ENCODE assay signal across 9 mouse cellular contexts in the genomic region with DNA sequence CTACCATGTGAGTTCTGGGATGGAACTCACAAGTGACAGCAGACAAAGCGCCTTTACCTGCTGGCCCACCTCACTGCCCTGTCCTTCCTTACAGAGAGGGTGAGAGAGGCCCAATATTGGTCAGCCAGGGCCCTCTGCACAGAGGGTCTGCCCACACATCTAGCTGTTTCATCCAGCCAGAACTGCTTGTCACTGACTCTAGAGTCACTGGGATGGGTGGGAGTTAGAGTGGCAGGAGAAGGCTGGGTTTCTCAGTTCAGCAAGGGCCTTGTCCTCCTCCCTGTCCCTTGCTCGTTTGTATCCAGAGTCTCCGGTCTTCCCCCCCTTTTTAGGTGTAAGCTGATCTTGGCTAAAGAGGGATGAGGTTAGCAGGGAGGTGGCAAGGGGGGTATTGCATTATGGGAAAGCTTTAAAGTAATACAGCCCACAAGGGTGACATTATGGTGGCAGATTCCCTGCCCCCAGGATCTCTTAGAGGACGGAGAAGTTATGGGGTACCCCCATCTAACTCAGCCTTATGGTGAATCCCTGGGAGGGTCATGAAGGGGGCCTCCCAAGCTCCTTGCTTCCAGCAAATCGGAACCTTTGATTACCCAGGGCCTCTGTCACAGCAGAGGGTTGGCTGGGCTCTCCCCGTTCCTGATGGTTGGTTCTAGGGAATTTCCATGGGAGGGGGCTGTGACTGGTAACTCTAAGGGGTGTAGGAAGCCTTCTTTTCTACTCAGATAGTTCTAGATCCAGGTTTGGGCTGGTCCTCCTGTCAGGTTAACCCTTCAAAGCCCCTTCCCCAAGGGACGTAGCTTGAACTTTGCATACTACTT. TPM values are rescaled to one million over a fixed set of nuclear protein-coding genes. Genes with fewer than 3 reads are reported as not detected.
DNase-seq lines count a peak whose midpoint lies in the region; ATAC-seq and TF ChIP-seq lines count a peak whose summit lies in the region.
"Had no signal": no experiment of that assay in that cellular context is flagged by ENCODE, and none has a peak within 500 bp of the region (broad histone marks: within the 10 kb centered on the region; RNA-seq: fewer than 3 reads in every experiment).

No protein-coding gene starts in this region.

- no peak overlapping the region for H3K4me3 ChIP-seq in forebrain, embryonic 15.5 days
- no peak overlapping the region for H3K4me3 ChIP-seq in forebrain, embryonic 12.5 days (replicated peaks)
- peak overlapping the region; percentile 88 for H3K4me3 ChIP-seq in lung, adult 2 months (replicated peaks; ENCODE audit: extremely low read depth, low read depth, low read length)
- no peak overlapping the region for H3K4me3 ChIP-seq in hindbrain, embryonic 14.5 days (replicated peaks; ENCODE audit: low read length)
- peak overlapping the region; percentile 42; the same call in 1 of the 2 replicates for H3K4me3 ChIP-seq in midbrain, embryonic 14.5 days (replicated peaks; ENCODE audit: low read depth, low read length)

- no peak for ATAC-seq in forebrain, embryonic 15.5 days (replicated peaks)
- ATAC-seq in forebrain, embryonic 12.5 days (ENCODE audit: low FRiP score) = no peak
- ATAC-seq in hindbrain, embryonic 14.5 days (ENCODE audit: low FRiP score) = no peak
- ATAC-seq in midbrain, embryonic 14.5 days (ENCODE audit: low FRiP score, low TSS enrichment) = no peak

- H3K27me3 ChIP-seq in forebrain, embryonic 15.5 days = peaks cover 38% of the 10 kb centered on the region
- H3K27me3 ChIP-seq in forebrain, embryonic 12.5 days = peaks cover 63% of the 10 kb centered on the region
- peaks cover 44% of the 10 kb centered on the region for H3K27me3 ChIP-seq in hindbrain, embryonic 14.5 days (ENCODE audit: control insufficient read depth, insufficient read depth, low read length)
- peaks cover 15% of the 10 kb centered on the region; the same call in 1 of the 2 replicates for H3K27me3 ChIP-seq in midbrain, embryonic 14.5 days (ENCODE audit: control insufficient read depth, insufficient read depth, low read length)

- H3K27ac ChIP-seq in forebrain, embryonic 15.5 days (replicated peaks) = no peak overlapping the region
- H3K27ac ChIP-seq in forebrain, embryonic 12.5 days = no peak overlapping the region
- no peak overlapping the region for H3K27ac ChIP-seq in hindbrain, embryonic 14.5 days
- no peak overlapping the region for H3K27ac ChIP-seq in midbrain, embryonic 14.5 days (replicated peaks; ENCODE audit: low read depth, low read length)

- TF ChIP-seq POLR2A in lung, adult 2 months (IDR thresholded peaks at IDR 0.05; ENCODE audit: borderline replicate concordance, extremely low read depth, low read depth, low read length) = no peak

- no peaks in the 10 kb centered on the region for H3K9me3 ChIP-seq in forebrain, embryonic 15.5 days
- no peaks in the 10 kb centered on the region for H3K9me3 ChIP-seq in forebrain, embryonic 12.5 days
- no peaks in the 10 kb centered on the region for H3K9me3 ChIP-seq in hindbrain, embryonic 14.5 days (ENCODE audit: control insufficient read depth, low read length)
- no peaks in the 10 kb centered on the region for H3K9me3 ChIP-seq in midbrain, embryonic 14.5 days (ENCODE audit: control insufficient read depth, low read length)

- 0 out of 2 replicates have a peak overlapping the region, but pooled peaks have one; percentile 4 for H3K4me2 ChIP-seq in forebrain, embryonic 15.5 days (replicated peaks)
- H3K4me2 ChIP-seq in forebrain, embryonic 12.5 days = no peak overlapping the region
- H3K4me2 ChIP-seq in hindbrain, embryonic 14.5 days (replicated peaks) = peak overlapping the region; percentile 96
- H3K4me2 ChIP-seq in midbrain, embryonic 14.5 days (ENCODE audit: low read length) = peak overlapping the region; percentile 95

- 51% methylated on average over 7 of the region's 7 CpGs for WGBS in forebrain, embryonic 15.5 days
- 47% methylated on average over 7 of the region's 7 CpGs for WGBS in forebrain, embryonic 12.5 days
- WGBS in lung, adult 2 months = 44% methylated on average over 7 of the region's 7 CpGs
- 52% methylated on average over 7 of the region's 7 CpGs for WGBS in hindbrain, embryonic 14.5 days
- 39% methylated on average over 7 of the region's 7 CpGs for WGBS in midbrain, embryonic 14.5 days

- no peak overlapping the region for H3K9ac ChIP-seq in forebrain, embryonic 15.5 days (replicated peaks)
- H3K9ac ChIP-seq in forebrain, embryonic 12.5 days = no peak overlapping the region
- H3K9ac ChIP-seq in hindbrain, embryonic 14.5 days = no peak overlapping the region
- H3K9ac ChIP-seq in midbrain, embryonic 14.5 days (replicated peaks; ENCODE audit: low read length) = no peak overlapping the region; the same call in 1 of the 2 replicates

- no peak for DNase-seq in lung, adult 2 months
- DNase-seq in lung, postnatal 14 days = no peak
- no peak for DNase-seq in hindbrain, embryonic 14.5 days (ENCODE audit: low spot score)
- DNase-seq in midbrain, embryonic 14.5 days = no peak
- DNase-seq in cerebellum, adult 9-10 months = no peak
- DNase-seq in frontal cortex, postnatal 25 days (ENCODE audit: low spot score in 2 of 2) = no peak
- DNase-seq: cerebellum, postnatal 10 days had no signal

- TF ChIP-seq CTCF in lung, adult 2 months (IDR thresholded peaks at IDR 0.05; ENCODE audit: insufficient read depth, low read length) = no peak

- no peaks in the 10 kb centered on the region for H3K36me3 ChIP-seq in forebrain, embryonic 15.5 days
- no peaks in the 10 kb centered on the region for H3K36me3 ChIP-seq in forebrain, embryonic 12.5 days (replicated peaks)
- no peaks in the 10 kb centered on the region for H3K36me3 ChIP-seq in hindbrain, embryonic 14.5 days (replicated peaks; ENCODE audit: control insufficient read depth, insufficient read depth)
- no peaks in the 10 kb centered on the region for H3K36me3 ChIP-seq in midbrain, embryonic 14.5 days (ENCODE audit: control insufficient read depth, insufficient read depth, low read length)

- H3K4me1 ChIP-seq in forebrain, embryonic 15.5 days = peaks cover 12% of the 10 kb centered on the region
- H3K4me1 ChIP-seq in forebrain, embryonic 12.5 days = peaks cover 44% of the 10 kb centered on the region
- H3K4me1 ChIP-seq in lung, adult 2 months (ENCODE audit: control insufficient read depth, insufficient read depth, low read length) = peaks cover 18% of the 10 kb centered on the region
- peaks cover 17% of the 10 kb centered on the region; the same call in 1 of the 2 replicates for H3K4me1 ChIP-seq in hindbrain, embryonic 14.5 days (replicated peaks; ENCODE audit: control insufficient read depth, insufficient read depth, low read length)
- peaks cover 23% of the 10 kb centered on the region for H3K4me1 ChIP-seq in midbrain, embryonic 14.5 days (ENCODE audit: control insufficient read depth, insufficient read depth, low read length)

RNA-seq across cellular contexts. Expression of gene Epha2, which starts 2.6 kb away (rescaled TPM):
- 1.0 and 1.1 TPM in 2 replicates for polyA plus RNA-seq in forebrain, embryonic 15.5 days (2015; fragmentation: Nextera tagmentation; extraction: Ambion mirVana)
- 1.9 and 2.0 TPM in 2 replicates for polyA plus RNA-seq in forebrain, embryonic 12.5 days (2016; fragmentation: Nextera tagmentation; extraction: Ambion mirVana)
- 54.0 and 68.8 TPM in 2 replicates for polyA plus RNA-seq in lung, adult 2 months (2012; rRNA removed)
- 0.64 and 0.95 TPM in 2 replicates for polyA plus RNA-seq in hindbrain, embryonic 14.5 days (2014; fragmentation: Nextera tagmentation; extraction: Ambion mirVana)
- 1.2 and 1.7 TPM in 2 replicates for polyA plus RNA-seq in midbrain, embryonic 14.5 days (2014; fragmentation: Nextera tagmentation; extraction: Ambion mirVana)

Comparison
In these comparisons a context has a peak if more than half of its experiments do, and no peak if none do; other contexts are left out.
1. H3K4me3 ChIP-seq: peak in lung, adult 2 months (single experiment) and midbrain, embryonic 14.5 days (single experiment); none in forebrain, embryonic 15.5 days (single experiment), forebrain, embryonic 12.5 days (single experiment) and hindbrain, embryonic 14.5 days (single experiment).
2. RNA of gene Epha2, which starts 2.6 kb away (polyA plus RNA-seq): 54.0 to 68.8 TPM in lung, adult 2 months; 1.9 to 2.0 TPM in forebrain, embryonic 12.5 days, 1.2 to 1.7 TPM in midbrain, embryonic 14.5 days, 1.0 to 1.1 TPM in forebrain, embryonic 15.5 days and 0.64 to 0.95 TPM in hindbrain, embryonic 14.5 days; every median in the first group is over 10 times any median in the second.